16 mouse cellular contexts compared by ENCODE assay signal in genomic region chr16:32858356-32858755, GRCm38 (mm10). TPM values are rescaled to one million over a fixed set of nuclear protein-coding genes. Genes with fewer than 3 reads are reported as not detected.
DNase-seq lines count a peak whose midpoint lies in the region; ATAC-seq and TF ChIP-seq lines count a peak whose summit lies in the region.
"Had no signal": no experiment of that assay in that cellular context is flagged by ENCODE, and none has a peak within 500 bp of the region (broad histone marks: within the 10 kb centered on the region; RNA-seq: fewer than 3 reads in every experiment).

No protein-coding gene starts in this region.

- no peak for ATAC-seq in hindbrain, postnatal 0 days
- ATAC-seq in hindbrain, embryonic 11.5 days (ENCODE audit: low FRiP score), result no peak
- ATAC-seq in intestine, embryonic 16.5 days, result peak; percentile 43

- no peaks in the 10 kb centered on the region for H3K4me1 ChIP-seq in hindbrain, postnatal 0 days (ENCODE audit: insufficient read depth, low read length)
- no peaks in the 10 kb centered on the region for H3K4me1 ChIP-seq in hindbrain, embryonic 11.5 days (replicated peaks; ENCODE audit: control insufficient read depth, insufficient read depth, low read length)
- H3K4me1 ChIP-seq in brown adipose tissue, adult 24 weeks (ENCODE audit: control insufficient read depth, insufficient read depth, insufficient read length, low read length), result peaks cover 9% of the 10 kb centered on the region
- H3K4me1 ChIP-seq in intestine, embryonic 16.5 days (ENCODE audit: control insufficient read depth, insufficient read depth, low read length), result peaks cover 16% of the 10 kb centered on the region
- H3K4me1 ChIP-seq: hindbrain, embryonic 12.5 days; limb, embryonic 13.5 days had no signal

- no peak overlapping the region for H3K9ac ChIP-seq in hindbrain, postnatal 0 days (replicated peaks; ENCODE audit: low read length)
- H3K9ac ChIP-seq in hindbrain, embryonic 11.5 days (ENCODE audit: low read depth, low read length), result no peak overlapping the region
- peak overlapping the region; percentile 25; the same call in 1 of the 2 replicates for H3K9ac ChIP-seq in intestine, embryonic 16.5 days (ENCODE audit: low read depth, low read length)
- H3K9ac ChIP-seq: hindbrain, embryonic 12.5 days; limb, embryonic 13.5 days; neural tube, embryonic 13.5 days had no signal

- no peak for TF ChIP-seq CTCF in hindbrain, postnatal 0 days (IDR thresholded peaks at IDR 0.05; ENCODE audit: low read depth)
- TF ChIP-seq CTCF in C2C12 (IDR thresholded peaks at IDR 0.05; ENCODE audit: control insufficient read depth, insufficient read depth, insufficient read length), result no peak

- H3K9me3 ChIP-seq in hindbrain, postnatal 0 days (ENCODE audit: low read length), result no peaks in the 10 kb centered on the region
- no peaks in the 10 kb centered on the region for H3K9me3 ChIP-seq in hindbrain, embryonic 11.5 days (ENCODE audit: control insufficient read depth, low read length)
- no peaks in the 10 kb centered on the region for H3K9me3 ChIP-seq in intestine, embryonic 16.5 days (ENCODE audit: control insufficient read depth, low read length)
- H3K9me3 ChIP-seq: G1E; hindbrain, embryonic 12.5 days; limb, embryonic 13.5 days; neural tube, embryonic 13.5 days had no signal

- no peak overlapping the region for H3K4me2 ChIP-seq in hindbrain, postnatal 0 days (ENCODE audit: low read depth, low read length)
- no peak overlapping the region for H3K4me2 ChIP-seq in hindbrain, embryonic 11.5 days (replicated peaks; ENCODE audit: low read depth, low read length)
- H3K4me2 ChIP-seq in intestine, embryonic 16.5 days (ENCODE audit: low read depth, low read length), result no peak overlapping the region
- H3K4me2 ChIP-seq: hindbrain, embryonic 12.5 days; limb, embryonic 13.5 days; neural tube, embryonic 13.5 days had no signal

- no peak overlapping the region for H3K4me3 ChIP-seq in hindbrain, postnatal 0 days (ENCODE audit: low read length)
- H3K4me3 ChIP-seq in hindbrain, embryonic 11.5 days (ENCODE audit: low read depth, low read length), result no peak overlapping the region
- H3K4me3 ChIP-seq in C2C12 (ENCODE audit: insufficient read depth, poor library complexity, severe bottlenecking), result no peak overlapping the region
- H3K4me3 ChIP-seq in brown adipose tissue, adult 24 weeks (ENCODE audit: insufficient read depth, low read depth, low read length), result no peak overlapping the region
- H3K4me3 ChIP-seq in intestine, embryonic 16.5 days (ENCODE audit: low read length), result no peak overlapping the region
- H3K4me3 ChIP-seq: hindbrain, embryonic 12.5 days; limb, embryonic 13.5 days; neural tube, embryonic 13.5 days had no signal

- WGBS in hindbrain, postnatal 0 days, result 72% methylated on average over 4 of the region's 4 CpGs
- WGBS in hindbrain, embryonic 11.5 days, result 82% methylated on average over 4 of the region's 4 CpGs
- 45% methylated on average over 4 of the region's 4 CpGs for WGBS in intestine, embryonic 16.5 days

- H3ac ChIP-seq in C2C12 (ENCODE audit: control insufficient read depth, insufficient read length, low read depth), result no peak overlapping the region

- DNase-seq in hindbrain, postnatal 0 days (ENCODE audit: low spot score), result no peak
- no peak for DNase-seq in hindbrain, embryonic 11.5 days (ENCODE audit: low spot score)
- DNase-seq in spleen, postnatal 4 days (ENCODE audit: low spot score in 2 of 2), result no peak
- no peak for DNase-seq in kidney, postnatal 10 days
- DNase-seq: cerebellum, adult 9-10 months; right cerebral cortex, postnatal 4 days; thymus, postnatal 36 days had no signal

- 0 out of 2 replicates have a peak overlapping the region, but pooled peaks have one; percentile 11 for H3K27ac ChIP-seq in hindbrain, postnatal 0 days
- H3K27ac ChIP-seq in hindbrain, embryonic 11.5 days (ENCODE audit: low read depth, low read length), result no peak overlapping the region
- H3K27ac ChIP-seq in brown adipose tissue, adult 24 weeks (replicated peaks; ENCODE audit: low read depth, low read length), result peak overlapping the region; percentile 19; the same call in 1 of the 2 replicates
- peak overlapping the region; percentile 74 for H3K27ac ChIP-seq in intestine, embryonic 16.5 days (ENCODE audit: low read length)
- H3K27ac ChIP-seq: hindbrain, embryonic 12.5 days; limb, embryonic 13.5 days; neural tube, embryonic 13.5 days had no signal

- H3K79me2 ChIP-seq in C2C12 (ENCODE audit: control insufficient read depth, insufficient read depth), result peaks cover 77% of the 10 kb centered on the region

- no peaks in the 10 kb centered on the region for H3K27me3 ChIP-seq in hindbrain, postnatal 0 days (ENCODE audit: insufficient read depth, low read length)
- no peaks in the 10 kb centered on the region for H3K27me3 ChIP-seq in hindbrain, embryonic 11.5 days (ENCODE audit: control insufficient read depth, insufficient read depth, low read length)
- H3K27me3 ChIP-seq in C2C12 (ENCODE audit: control insufficient read depth, insufficient read depth, insufficient read length), result no peaks in the 10 kb centered on the region
- H3K27me3 ChIP-seq in intestine, embryonic 16.5 days (replicated peaks; ENCODE audit: control insufficient read depth, insufficient read depth, low read length), result no peaks in the 10 kb centered on the region
- H3K27me3 ChIP-seq: hindbrain, embryonic 12.5 days; limb, embryonic 13.5 days; neural tube, embryonic 13.5 days had no signal

- peaks cover 33% of the 10 kb centered on the region for H3K79me3 ChIP-seq in C2C12 (ENCODE audit: low read depth)

- H3K36me3 ChIP-seq in hindbrain, postnatal 0 days (ENCODE audit: insufficient read depth, low read length), result no peaks in the 10 kb centered on the region; the same call in 1 of the 2 replicates
- no peaks in the 10 kb centered on the region for H3K36me3 ChIP-seq in hindbrain, embryonic 11.5 days (ENCODE audit: control insufficient read depth, insufficient read depth, low read length)
- peaks cover 21% of the 10 kb centered on the region for H3K36me3 ChIP-seq in C2C12 (ENCODE audit: control insufficient read depth, insufficient read depth)
- 0 out of 2 replicates have a peak, but pooled peaks cover 3% of the 10 kb centered on the region for H3K36me3 ChIP-seq in intestine, embryonic 16.5 days (ENCODE audit: control insufficient read depth, insufficient read depth, low read length)

TF ChIP-seq in C2C12, 6 proteins besides CTCF, POLR2A, EP300 and RAD21:
- TF ChIP-seq CEBPB (IDR thresholded peaks at IDR 0.05; ENCODE audit: low read depth) (peak; percentile 27), USF1 (IDR thresholded peaks at IDR 0.05; ENCODE audit: low read depth) (no peak)
TF ChIP-seq in C2C12: peak in this region for 1.

RNA-seq across cellular contexts. Expression of gene Fyttd1, which starts 18.9 kb away (rescaled TPM):
- 51.0 and 78.1 TPM in 2 replicates for total RNA-seq in hindbrain, postnatal 0 days (2014; rRNA removed)
- 120 and 127 TPM in 2 replicates for polyA plus RNA-seq in hindbrain, postnatal 0 days (2015; fragmentation: Nextera tagmentation; extraction: Ambion mirVana)
- 137 and 141 TPM in 2 replicates for polyA plus RNA-seq in hindbrain, embryonic 11.5 days (2014; fragmentation: Nextera tagmentation; extraction: Ambion mirVana)
- 16.8 TPM for polyA plus RNA-seq in C2C12 (2012; fragmentation: generic; extraction: Trizol)
- polyA plus RNA-seq in brown adipose tissue, adult 24 weeks (2012; ENCODE audit: insufficient read depth, insufficient read length, missing spikeins), result 24.4 and 45.4 TPM in 2 replicates
- polyA plus RNA-seq in intestine, embryonic 16.5 days (2015; fragmentation: Nextera tagmentation; extraction: Ambion mirVana), result 61.9 and 72.3 TPM in 2 replicates

RNA-seq across cellular contexts. Expression of gene Rubcn, which starts 19.2 kb away (rescaled TPM):
- 74.2 and 89.7 TPM in 2 replicates for total RNA-seq in hindbrain, postnatal 0 days (2014; rRNA removed)
- polyA plus RNA-seq in hindbrain, postnatal 0 days (2015; fragmentation: Nextera tagmentation; extraction: Ambion mirVana), result 21.6 and 21.7 TPM in 2 replicates
- polyA plus RNA-seq in hindbrain, embryonic 11.5 days (2014; fragmentation: Nextera tagmentation; extraction: Ambion mirVana), result 12.5 and 13.1 TPM in 2 replicates
- 22.1 TPM for polyA plus RNA-seq in C2C12 (2012; fragmentation: generic; extraction: Trizol)
- 9.6 and 12.6 TPM in 2 replicates for polyA plus RNA-seq in brown adipose tissue, adult 24 weeks (2012; ENCODE audit: insufficient read depth, insufficient read length, missing spikeins)
- polyA plus RNA-seq in intestine, embryonic 16.5 days (2015; fragmentation: Nextera tagmentation; extraction: Ambion mirVana), result 15.3 and 16.0 TPM in 2 replicates

RNA-seq across cellular contexts. Expression of gene Smbd1, which starts 48.1 kb away (rescaled TPM):
- not detected in 2 replicates for total RNA-seq in hindbrain, postnatal 0 days (2014; rRNA removed)
- not detected in 2 replicates for polyA plus RNA-seq in hindbrain, postnatal 0 days (2015; fragmentation: Nextera tagmentation; extraction: Ambion mirVana)
- polyA plus RNA-seq in hindbrain, embryonic 11.5 days (2014; fragmentation: Nextera tagmentation; extraction: Ambion mirVana), result not detected in 2 replicates
- not detected for polyA plus RNA-seq in C2C12 (2012; fragmentation: generic; extraction: Trizol)
- not detected in 2 replicates for polyA plus RNA-seq in brown adipose tissue, adult 24 weeks (2012; ENCODE audit: insufficient read depth, insufficient read length, missing spikeins)
- 0.95 and 2.1 TPM in 2 replicates for polyA plus RNA-seq in intestine, embryonic 16.5 days (2015; fragmentation: Nextera tagmentation; extraction: Ambion mirVana)
- total RNA-seq: adrenal gland, postnatal 14 days; G1E; layer of hippocampus, adult 8-10 months had no signal
- polyA plus RNA-seq: G1E; hindbrain, embryonic 12.5 days; limb, embryonic 13.5 days; neural tube, embryonic 13.5 days had no signal

RNA-seq across cellular contexts. Expression of gene Lrch3, which starts 55.5 kb away (rescaled TPM):
- 28.0 and 44.3 TPM in 2 replicates for total RNA-seq in hindbrain, postnatal 0 days (2014; rRNA removed)
- 26.7 and 27.4 TPM in 2 replicates for polyA plus RNA-seq in hindbrain, postnatal 0 days (2015; fragmentation: Nextera tagmentation; extraction: Ambion mirVana)
- 36.8 and 54.2 TPM in 2 replicates for polyA plus RNA-seq in hindbrain, embryonic 11.5 days (2014; fragmentation: Nextera tagmentation; extraction: Ambion mirVana)
- 6.7 TPM for polyA plus RNA-seq in C2C12 (2012; fragmentation: generic; extraction: Trizol)
- 10.2 and 13.6 TPM in 2 replicates for polyA plus RNA-seq in brown adipose tissue, adult 24 weeks (2012; ENCODE audit: insufficient read depth, insufficient read length, missing spikeins)
- polyA plus RNA-seq in intestine, embryonic 16.5 days (2015; fragmentation: Nextera tagmentation; extraction: Ambion mirVana), result 10.0 and 11.5 TPM in 2 replicates
